Mouse (Mus musculus) forelimb bud, embryonic 11.5 days (tissue): Measurements from ENCODE around the gene 4931422A03Rik.

Source experiments
- DNase-seq: peaks from one replicate; pipeline ENCODE4 v3.0.0-alpha.2; 2012; ENCODE audit warnings: low read depth, low spot score

The 4931422A03Rik gene

DNA sequence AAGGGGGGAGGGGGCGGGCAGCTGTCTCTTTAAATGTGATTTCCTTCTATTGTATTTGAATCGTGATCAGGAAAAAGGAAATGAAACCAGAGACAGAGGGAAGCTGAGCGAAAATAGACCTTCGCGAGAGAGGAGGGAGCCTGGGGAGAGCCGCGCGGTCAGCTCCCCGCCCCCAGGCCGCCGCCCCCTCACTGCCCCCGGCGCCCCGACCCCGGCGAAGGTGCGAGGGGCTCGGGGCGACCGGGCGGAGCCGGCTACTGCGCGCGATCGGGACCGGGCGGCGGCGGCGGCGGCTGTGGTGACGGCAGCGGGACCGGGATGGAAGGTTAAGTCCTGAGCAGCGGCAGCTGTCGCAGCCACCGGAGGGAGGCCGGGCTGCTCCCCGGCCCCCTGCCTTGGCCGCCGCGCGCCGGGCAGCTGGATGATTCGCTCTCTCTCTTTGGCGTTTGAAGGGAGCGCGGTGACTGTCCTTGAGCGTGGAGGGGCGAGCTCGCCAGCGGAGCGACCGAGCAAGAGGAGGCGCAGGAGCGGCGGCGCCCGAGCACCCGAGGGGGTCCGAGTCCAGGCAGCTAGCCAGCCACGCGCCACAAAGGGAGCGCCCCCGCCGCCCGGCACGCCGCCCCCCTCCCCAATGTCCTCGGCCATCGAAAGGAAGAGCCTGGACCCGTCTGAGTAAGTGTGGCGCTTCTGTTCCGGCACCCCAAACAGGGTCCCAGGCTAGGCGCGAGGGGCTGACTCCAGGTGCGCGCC lies 57.9 kb downstream of the 4931422A03Rik start:
- no peak for DNase-seq

DNA sequence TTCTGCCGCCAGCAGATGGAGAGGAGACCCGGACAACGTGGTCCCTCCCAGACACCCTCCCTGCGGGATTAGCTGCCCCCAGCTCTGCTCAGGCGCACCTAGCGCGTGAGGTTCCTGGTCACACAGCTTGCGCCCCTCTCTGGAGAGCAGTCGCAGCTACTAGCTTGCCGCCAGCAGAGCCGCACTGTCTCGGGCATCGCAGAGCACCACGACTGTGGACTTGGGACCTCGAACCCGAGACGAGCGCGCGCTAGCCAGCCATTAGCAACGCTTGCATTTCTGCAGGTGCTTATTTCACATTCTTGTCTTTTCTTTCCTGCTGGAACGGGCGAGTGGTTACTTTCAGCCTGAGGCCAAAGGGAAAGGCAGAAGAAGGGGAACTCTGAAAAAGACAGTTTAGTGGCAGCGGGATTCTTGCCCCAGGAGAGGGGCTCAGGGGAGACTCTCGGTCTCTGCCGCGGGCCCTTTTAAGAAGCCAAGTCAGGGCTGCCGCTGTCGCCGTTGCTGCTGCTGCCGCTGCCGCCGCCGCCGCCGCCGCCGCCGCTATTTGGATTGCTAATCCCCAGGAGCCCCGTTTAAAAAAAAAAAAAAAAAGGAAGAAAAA lies 58.6 kb downstream of the 4931422A03Rik start:
- peak; percentile 64 for DNase-seq

DNA sequence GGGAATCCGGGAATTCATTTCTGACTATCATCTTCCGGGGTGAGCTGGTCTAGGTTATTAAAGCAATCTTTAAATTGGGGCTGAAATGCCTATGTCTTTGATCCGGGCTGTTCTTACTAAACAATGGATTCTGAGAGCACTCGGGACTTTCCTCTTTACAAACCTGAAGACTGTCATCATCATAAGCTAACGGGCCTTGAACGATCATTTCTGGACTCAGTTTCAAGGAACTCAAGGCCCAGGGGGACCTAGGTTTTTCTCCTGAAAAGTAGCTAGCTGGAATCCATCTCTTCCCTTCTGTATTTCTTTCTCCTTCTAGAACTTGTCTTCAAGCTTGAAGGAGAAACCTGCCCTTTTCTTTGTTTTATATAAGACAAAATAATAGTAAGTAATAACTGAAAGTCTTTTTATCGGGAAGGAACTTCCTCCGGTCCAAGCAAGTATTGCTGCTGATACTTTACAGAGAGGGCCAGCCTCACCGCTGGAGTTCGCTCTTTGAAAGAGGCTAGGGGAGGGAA lies 59.2 kb downstream of the 4931422A03Rik start:
- DNase-seq = no peak

DNA sequence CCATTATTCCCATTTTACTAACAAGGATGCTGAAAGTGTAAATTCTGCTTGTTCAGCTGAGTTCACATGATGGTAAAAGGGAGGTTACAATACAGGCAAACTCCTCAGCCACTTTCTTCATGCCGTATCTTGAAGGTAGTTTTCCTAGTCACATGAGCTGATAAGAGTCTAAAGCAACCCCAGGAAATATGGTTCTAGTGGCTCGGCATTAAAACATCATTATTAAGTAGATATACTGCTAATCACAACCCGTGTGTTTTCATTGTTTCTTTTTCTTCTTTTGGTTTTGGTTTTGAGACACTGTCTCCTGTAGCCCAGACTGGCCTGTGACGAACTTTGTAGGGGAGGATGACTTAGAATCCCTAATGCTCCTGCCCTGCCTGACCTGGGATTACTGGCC lies 60.0 kb downstream of the 4931422A03Rik start:
- DNase-seq = no peak

DNA sequence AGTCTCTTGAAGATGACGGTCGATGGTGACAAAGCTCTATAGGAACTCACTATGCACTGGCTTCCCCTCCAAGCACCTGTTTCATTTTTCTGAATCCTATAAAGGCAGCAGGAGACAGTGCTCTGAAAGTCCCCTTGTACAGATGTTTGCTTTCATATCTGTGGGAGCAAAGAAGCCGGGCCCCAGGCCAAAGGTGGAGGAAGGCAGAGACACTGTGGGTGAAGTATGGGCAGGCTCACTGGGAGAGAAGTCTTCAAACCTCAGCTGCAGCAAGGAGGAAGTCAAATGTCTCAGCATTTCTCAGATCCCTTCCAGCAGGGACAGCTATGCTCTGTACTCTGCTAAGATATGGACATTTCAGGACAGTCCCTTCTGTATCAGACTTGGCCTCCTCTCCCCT lies 62.8 kb downstream of the 4931422A03Rik start:
- DNase-seq = no peak

DNA sequence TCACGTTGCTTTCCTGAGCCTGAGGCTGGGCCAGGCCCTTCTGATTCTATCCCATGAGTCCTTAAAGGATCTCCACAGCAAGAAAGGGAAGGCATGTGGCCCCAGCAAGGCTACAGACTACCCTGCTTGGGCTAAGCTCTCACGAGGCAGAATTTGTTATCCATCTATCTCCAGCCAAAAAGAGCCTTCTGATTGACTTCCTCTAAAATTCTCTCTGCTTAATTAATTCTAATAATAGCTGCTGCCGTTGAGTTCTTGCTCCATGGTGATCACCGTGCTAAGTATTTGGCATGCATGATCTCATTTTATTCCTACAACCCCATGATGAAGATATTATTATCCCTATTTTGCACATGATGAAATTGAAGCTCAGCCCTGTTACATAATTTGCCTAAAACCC lies 65.8 kb downstream of the 4931422A03Rik start:
- no peak for DNase-seq

DNA sequence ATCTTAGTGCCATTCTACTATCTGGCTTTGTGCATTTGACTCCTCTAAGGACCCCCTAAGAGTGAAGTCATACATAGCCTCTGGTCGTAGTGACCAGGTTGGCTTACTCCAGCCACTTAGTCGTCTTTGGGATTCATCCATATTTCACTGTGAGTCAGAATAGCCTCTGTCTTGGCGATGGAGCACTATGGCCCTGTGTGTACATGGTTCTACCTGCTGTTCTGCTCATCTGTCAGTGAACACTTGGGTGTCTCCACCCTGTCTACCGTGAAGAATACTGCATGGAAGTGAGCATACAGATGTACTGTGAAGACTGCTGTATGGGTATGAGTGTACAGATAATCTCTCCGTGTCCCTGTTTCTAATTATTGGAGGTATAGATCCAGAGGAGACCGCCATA lies 68.6 kb downstream of the 4931422A03Rik start:
- no peak for DNase-seq

DNA sequence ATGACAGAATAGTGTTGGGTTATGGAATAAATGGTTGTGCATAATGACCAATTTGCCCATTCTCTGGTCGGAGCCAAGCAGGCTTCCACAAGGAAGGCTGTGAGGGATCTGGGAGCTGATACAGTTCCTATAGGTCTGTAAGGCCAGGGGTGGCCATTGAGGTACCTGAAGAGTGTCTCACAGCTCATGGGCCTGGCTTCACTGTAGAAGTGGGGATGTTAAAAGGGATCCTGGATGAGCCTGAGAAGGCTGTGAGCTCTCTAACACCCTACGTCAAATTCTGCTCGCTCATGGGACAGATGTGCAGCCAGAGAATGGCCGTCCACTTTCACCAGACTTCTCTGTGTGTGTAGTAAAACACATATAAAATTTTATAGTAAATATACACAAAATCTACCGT lies 69.1 kb downstream of the 4931422A03Rik start:
- DNase-seq = no peak

DNA sequence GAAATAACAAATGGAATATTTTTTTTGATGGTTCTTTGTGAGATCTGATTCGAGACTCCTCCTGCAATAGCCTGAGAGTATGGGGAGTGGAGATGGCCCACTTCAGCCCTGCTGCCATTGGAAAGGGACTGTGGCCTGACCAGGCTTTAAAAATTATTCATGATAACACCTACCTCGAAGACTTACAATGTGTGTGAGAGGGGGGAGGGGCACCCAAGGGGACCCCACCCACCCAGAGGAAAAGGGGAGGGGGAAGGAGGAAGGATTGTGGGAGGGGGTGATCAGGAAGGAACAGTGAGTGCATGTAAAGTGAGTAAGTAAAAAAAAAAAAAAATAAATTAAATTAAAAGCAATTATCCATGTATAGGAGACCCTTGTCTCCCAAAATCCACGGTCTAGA lies 69.5 kb downstream of the 4931422A03Rik start:
- no peak for DNase-seq

DNA sequence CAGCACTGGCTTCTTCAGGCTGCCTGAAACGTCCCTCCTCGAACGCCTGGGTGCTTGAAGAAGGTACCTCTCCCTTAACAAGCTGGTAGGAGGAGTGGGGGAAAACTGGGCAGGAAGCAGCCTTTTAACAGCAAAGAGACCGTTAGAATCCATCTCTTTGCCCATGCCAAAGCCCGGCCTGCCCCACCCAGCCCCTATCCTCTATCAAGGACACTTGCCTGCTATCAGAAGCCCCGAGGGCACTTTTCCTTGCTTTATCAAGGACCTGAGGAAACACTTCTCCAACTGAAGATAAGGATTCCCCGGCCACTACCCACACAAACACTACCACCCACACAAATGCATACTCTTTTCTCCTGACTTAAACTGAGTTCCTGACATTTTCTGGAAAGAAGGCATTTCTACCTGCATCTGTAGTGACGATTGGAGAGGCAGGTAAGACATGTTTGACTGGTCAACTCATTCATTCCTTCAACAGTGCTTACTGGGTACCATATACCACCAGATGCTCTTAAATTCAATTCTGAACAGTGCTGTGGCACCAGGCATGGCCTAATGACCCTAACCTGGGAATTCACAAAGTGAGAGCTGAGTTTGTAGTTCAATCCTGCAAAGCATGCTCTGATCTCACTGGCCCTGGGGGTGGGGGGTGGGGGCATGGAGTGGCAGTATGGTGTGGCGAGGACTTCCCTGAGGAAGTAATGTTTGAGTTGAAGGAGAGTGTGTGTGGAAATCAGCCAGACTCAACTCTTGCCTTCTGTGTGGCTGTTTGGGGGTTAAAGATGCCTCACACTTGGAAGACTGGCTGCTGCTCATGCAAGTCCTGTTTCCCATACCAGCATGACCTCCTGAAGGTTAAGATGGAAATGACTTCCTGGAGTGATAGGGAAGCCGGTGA lies 70.3 kb downstream of the 4931422A03Rik start, which contains the start of gene Lmo2:
Gene Lmo2 (plus strand): TSS at position 338 of the 898 bp plus-strand sequence.
- DNase-seq = no peak

DNA sequence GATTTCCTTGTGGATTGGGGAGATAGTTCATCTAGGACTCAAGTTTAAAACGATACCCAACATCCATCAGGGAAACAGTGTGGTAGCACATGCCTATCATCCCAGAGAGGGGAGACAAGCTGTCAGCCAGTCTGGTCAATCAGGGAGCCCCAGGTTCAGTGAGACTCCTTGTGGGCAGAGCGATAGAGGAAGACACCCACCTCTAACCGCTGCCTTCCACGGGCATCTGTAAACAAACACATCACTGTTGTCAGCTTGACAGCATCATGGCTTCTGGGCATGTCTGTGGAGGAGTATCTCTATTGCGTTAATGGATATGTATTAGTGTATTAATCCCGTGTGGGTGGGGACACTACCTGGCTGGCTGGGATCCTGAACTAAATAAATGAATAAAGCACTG lies 71.3 kb downstream of the 4931422A03Rik start:
- no peak for DNase-seq

DNA sequence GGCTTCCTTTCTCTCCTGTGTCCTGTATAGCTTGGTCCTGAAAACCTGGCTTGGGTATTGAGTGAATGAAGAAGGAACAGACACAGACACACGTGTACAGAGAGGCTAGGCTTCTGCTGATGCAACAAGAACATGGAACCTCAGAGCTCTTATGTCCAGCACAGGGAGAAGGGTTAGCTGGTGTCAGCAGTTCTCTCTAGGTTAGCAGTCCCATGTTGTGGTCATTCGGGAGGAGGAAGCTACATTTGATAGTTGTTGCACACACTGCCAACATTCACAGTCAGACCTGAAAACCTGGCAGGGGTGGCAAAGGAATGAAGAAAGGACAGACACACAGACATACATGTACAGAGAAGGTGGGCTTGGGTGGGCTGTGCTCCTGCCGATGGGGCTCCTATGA lies 72.4 kb downstream of the 4931422A03Rik start:
- DNase-seq = no peak

DNA sequence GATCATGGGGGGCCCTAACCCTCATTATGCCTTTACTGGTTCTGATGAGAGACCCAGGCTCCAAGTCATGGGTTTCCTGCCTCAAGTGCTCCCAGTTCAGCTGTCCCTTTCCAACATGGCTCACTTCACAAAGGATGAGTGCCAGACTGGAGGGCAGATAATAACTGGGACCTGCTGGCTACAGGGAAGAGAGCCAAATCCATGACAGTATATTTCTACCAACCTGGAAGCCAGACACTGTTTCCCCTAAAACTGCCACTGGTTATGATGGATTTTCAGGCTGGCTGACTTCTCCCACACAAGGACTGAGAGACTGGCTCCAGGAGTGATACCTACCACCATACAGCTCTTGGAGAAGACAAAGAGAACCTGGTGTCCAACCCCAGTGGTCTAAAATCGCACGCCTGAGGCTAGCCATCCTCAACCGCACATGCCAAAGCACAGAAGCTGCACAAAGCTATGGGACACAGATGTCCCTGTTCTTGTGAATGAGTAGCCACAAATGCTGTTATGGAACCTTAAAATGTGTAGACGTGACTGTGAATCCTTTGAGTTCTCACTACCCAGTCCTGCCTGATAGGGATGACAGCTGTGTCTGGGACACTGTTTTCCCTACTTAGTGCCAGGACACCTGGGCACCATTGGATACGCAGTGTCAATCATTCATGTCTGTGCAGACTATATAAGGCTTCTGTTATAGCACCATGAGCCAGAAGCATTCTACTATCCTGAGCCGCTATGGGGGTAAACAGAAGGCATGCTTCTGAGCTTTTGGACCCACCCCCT lies 74.9 kb downstream of the 4931422A03Rik start:
- DNase-seq = no peak

DNA sequence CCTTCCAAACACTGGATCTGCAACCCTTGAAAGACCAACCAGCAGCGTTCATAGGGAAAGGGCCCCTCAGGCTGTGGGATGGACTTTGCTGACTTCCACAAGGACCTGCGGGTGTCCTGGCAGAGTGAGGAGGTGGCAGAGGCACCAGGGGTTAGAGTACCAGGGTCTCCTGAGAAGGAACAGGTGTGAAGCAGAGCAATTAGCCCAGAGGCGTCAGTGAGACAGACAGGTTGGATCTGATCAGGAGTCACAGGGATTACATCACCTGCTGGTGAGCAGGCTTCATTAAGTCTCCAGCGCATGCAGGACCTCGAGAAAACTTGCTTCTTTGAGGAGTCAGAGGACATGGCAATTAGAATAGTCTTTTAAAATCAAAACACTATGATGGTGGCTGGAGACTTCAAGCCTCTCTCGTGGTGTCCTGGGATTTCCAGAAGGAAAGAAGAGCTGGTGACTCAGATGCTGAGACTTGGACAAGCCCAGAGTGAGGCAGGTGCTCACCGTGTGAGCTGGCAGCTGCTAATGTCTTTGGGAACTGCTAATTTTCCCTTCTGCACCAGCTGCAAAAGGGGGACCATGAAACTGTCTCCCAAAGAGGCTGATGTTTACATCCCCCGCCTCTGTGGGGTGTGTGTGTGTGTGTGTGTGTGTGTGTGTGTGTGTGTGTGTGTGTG lies 80.0 kb downstream of the 4931422A03Rik start:
- DNase-seq = no peak

DNA sequence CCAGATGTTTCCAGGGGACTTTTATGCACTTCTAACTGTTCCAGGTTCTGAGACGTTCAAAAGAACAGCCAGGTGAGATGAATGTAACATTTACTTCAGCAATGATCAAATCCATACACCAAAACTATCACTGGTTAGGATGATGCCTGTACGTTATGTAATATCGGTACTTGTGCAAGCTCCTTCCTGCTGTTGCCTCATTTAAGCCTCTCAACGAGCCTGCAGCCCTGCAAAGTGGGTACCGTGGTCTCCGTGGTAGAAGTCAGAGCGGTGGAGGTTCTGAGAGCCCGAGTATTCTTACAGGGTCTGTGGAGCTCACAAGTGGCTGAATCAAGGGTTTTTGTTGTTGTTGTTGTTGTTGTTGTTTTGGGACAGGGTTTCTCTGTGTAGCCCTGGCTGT lies 81.3 kb downstream of the 4931422A03Rik start:
- DNase-seq = no peak

DNA sequence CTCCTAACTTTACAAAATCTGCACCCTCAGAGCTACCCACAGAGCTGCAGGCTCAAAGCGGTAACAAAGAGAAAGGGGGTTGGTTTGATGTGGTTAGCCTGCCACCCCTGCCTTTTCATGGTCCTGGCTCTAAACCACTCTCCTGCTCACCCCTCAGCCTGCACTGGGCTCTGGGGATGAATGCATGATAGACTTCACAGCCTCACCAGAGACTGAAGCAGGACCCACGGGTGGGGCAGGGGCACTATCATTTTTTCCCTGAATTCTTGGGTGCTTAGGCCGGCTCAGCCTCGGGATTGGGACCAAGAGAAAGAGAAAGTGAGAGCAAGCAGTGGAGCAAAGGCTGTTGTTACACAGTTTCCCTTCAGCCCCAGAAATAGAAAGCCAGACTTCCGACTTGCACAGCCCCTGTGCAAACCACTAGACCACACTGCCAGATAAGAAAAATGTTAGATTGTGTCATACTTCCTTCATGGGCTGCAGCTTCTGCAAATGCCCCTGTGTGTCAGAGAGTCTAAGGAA lies 82.5 kb downstream of the 4931422A03Rik start:
- no peak for DNase-seq

DNA sequence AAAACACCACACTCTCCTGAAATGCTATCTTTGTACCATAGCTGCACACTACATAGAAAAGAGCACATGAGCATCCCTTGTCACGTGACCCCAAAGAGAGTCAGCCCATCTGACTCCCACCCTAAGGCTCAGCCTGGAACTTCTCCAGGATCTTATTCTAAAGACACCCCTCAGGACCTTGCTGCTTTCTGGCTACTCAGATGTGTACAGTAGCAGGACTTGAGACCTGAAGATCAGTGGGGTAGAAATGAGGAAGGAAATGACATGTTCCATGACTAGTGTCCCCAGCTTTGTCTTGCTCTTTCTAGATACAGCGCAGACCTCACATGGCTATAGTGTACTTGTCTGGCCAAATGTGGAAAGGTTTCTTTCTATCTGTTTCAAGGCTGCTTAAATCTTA lies 83.3 kb downstream of the 4931422A03Rik start:
- no peak for DNase-seq

DNA sequence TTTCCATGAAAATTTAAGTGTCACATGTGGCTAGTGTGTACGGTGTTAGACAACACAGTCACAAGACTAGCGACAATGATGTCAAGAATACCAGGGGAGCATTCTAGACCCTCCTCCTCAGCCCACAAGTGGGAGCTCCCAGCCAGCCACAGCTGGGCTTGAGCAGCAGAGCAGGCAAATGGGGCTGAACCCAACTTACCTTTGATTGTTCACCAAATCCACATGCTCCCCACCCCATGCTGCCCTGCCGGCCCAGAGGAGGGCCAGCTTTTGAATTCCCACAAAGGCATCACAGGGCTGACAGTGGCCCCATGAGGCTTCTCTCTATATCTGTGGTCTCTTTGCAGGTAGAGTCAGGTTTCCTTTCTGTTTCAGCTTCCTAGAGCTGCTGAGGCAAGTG lies 87.1 kb downstream of the 4931422A03Rik start:
- no peak for DNase-seq

DNA sequence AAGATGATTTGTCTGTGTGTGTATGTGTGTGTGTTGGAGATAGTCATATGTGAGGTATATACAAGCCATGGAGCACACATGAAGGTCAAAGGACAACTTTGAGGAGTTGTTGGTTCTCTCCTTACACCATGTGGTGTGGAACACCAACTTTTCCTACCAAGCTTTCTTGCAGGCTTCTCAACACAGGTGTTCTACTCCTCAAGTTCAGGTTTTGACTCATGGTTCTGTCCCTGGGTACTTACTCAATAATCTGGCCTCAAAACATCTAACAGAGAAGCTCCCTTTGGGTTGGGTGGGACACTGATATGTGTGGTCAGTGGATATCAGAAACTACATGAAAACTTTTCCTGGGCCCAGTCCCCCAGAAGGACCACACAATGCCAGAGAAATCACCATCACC lies 89.2 kb downstream of the 4931422A03Rik start:
- DNase-seq = no peak

DNA sequence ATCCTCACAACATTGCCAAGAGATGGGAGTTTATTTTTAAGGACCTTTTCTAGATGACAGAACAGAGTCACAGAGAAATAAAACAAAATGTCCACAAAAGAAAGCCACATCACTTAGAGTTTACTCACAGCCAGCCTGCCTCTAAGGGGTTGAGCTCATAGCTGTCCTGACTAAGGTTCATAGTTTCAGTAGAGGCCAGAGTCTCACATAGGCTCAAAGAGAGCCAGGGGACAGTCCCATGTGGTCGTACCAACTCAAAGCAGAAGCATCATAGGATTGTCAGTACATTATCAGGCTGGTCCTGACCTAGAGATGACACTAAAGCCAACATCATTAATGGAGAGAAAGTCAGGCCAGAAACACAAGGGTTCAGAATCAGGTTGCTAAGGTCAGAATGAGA lies 89.6 kb downstream of the 4931422A03Rik start:
- DNase-seq = no peak

DNA sequence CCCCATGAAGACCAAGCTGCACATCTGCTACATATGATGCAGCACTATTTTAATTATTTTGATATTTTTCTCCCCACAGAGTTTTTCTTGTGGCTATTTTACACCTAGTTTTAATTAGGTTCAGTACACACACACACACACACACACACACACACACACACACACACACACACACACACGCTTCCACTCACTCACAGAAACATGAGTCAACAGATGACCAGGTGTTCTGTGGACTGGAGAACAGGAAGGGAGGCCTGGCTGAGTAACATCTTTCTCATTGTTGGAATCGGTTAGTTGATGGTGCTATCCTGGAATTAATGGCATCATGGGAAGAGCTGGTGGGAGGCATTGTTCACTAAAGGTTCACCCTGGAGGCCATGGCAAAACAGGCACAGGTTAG lies 90.5 kb downstream of the 4931422A03Rik start:
- no peak for DNase-seq
